Mouse (Mus musculus) monocyte, adult 5-6 weeks (primary cell): ENCODE data around the gene Sdk1. TPM values are rescaled to one million over a fixed set of nuclear protein-coding genes. Genes with fewer than 3 reads are reported as not detected.

ENCODE experiments used
- ATAC-seq: fragments of 153-309, 156-312 bp; replicated peaks from 2 replicates; pipeline ENCODE4 v1.8.0; 2017; ENCODE audit warnings: mild to moderate bottlenecking; ENCODE audit not compliant: low TSS enrichment, insufficient number of reproducible peaks, severe bottlenecking, poor library complexity, low FRiP score
- total RNA-seq: library from RNA; stranded (forward); fragments of 200-1000, 200-491, 200-594 nt; gene quantifications from 3 replicates; pipeline ENCODE4 v1.2.3, GENCODE M21; 2017

The Sdk1 gene
- total RNA-seq, 1 experiment from 2014 or later = not detected

DNA sequence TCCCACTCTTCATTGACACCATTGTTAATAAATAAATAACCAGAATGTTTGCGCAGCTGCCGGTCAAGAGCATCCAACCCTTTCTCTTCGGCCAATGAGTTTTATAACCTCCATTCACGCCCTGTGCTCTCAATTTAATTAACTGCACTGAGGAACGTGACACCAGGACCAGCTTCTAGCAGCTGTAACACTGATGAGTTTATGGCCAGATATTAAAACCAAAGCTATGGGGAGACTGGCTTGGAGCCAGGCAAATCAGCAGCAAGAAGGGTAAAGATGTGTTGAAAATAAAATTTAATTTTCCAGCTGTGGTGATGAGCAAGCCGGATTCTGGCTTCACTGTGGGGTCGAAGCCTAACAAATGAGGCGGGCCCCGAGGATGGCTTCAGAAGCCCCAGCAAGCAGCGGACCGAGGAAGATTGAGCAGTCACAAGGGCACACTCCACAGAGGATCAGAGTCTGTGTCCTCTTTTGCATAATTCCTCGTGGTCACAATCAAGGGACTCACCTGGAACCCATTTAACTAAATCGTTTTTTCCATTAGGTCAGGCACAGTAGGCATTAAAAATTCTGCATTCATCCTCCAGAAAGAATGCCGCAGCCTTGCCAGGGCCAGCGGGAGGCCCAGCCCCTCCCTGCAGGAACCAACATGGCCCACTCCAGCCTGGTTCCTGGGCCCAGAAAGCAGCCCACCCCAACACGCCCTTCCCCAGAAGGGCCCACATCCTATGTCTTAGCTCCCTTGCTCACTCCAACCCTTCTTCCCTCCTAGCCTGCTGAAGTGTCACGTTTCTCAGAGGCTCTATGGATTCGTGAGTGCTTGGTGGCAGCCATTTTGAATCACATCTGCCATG lies 987.9 kb downstream of the Sdk1 start:
- no peak for ATAC-seq

DNA sequence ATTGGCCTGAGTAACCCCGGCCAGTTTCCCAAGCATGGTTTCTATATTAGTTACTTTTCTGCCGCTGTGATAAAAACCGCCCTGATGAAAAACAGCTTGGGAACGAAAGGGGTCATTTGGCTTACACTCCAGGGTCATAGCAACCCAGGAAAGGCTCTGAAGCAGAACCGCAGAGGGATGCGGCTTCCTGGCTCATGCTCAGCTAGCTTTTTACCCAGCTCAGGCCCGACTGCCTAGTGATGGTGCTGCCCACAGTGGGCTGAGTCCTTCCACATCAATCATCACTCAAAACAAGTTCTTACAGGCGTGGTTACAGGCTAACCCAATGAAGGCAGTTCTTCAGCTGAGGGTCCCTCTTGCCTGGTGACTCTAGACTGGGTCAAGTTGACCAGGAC lies 988.5 kb downstream of the Sdk1 start:
- no peak for ATAC-seq

DNA sequence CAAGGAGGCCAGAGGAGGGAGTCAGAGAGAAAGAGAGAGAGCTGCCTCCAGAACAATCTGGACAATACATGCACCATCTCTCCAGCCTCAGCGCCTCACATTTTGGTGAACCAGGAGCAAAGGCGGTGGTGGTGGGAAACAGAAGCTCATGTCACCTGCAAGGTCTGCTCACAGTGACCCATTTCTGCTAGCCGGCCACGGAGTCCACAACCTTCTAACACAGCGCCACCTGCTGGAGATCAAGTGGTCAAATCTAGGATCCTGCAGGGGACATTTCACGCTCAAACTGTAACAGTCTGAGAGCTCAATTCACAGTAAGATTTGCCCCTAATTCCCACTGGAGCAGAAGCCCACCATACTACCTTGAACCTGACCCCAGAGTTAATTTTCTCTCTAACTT lies 999.0 kb downstream of the Sdk1 start:
- ATAC-seq = no peak

DNA sequence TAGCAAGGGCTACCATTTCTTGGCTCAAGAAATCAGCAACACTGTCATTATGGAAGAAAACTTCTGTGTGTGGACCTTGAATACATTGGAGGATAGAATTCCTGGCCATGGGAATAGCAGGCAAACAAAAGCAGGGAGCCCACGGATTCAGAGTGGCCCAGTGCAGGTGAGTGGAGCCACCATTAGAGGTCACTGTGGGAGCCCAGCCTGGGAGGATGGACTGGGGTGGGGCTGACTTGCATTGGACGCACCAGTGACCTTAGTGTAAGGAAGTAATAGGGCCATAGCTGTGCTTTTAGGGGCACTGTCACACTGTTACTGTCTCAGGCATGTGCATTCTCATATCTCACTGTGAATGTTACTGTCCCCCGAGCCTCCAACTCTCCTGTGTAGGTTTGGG lies 1001.3 kb downstream of the Sdk1 start:
- ATAC-seq = no peak

DNA sequence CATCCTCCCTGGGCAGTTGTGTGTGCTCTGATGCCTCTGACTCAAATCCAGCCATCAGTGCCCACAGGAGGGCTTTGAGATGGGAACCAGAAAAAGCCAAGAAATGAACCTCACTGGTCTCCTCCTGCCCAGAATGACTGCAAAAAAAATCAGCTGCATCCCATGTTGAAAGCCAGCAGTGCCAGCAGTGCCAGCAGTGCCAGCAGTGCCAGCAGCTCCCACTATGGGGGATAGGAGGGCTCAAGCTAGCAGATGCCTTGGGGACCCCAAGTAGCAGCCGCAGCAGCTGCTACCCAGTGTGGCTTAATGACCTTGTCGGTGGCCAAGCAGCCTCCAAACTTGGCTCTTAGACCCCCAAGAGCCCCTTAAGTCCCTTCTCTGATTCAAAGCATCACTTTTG lies 1001.8 kb downstream of the Sdk1 start:
- no peak for ATAC-seq

DNA sequence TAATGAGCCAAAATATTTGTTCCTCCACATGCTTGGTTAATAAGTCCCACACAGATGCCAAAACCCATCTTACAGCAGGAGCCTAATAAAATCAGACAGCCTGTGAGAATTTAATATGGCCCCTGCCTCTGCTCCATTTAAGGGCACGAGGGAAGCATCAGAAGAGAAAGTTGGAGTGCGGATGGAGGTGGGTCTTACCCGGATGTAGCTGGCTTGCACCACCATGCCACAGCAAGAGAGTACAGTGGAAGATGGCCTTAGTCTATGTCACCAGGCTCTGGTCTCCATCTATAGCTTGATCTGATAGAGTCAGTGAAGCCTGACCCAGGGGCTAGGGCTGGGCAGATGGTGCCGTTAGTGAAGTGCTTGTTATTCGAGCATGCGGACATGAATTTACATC lies 1014.9 kb downstream of the Sdk1 start:
- no peak for ATAC-seq

DNA sequence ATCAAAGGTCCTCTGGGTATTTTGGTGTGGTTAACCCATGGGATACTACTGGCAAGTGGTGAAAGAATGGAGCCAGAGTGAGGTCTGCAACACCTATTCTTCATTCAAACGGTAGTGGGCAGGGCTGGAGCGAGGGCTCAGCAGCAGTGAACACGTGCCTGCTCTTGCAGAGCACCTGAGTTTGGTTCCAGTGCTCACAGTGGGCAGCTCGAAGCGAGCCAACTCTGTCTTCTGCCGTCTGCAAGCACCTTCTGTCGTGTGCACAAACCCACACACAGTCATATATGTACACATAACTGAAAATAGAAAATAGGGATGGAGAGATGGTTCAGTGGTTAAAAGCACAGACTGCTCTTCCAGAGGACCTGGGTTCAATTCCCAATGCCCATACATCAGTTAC lies 1017.4 kb downstream of the Sdk1 start:
- ATAC-seq = no peak

DNA sequence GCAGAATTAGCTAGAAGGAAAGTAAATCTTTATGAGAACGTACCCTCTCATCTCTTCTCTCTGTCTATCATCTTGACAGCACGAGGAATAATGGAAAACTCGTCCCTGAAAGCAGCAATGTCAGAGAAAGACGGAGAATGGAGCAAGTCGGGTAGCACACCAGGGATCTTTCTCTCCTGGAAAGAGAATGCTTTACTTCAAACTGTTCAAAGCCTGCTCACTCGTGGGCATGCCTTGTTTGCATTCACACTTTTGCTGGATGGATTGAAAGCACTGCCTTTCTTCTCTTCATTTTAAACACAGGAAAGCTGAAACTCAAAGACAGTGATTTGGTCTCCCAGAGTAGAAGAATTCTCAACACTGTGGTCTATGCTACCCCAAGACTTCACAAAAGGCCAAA lies 1020.8 kb downstream of the Sdk1 start:
- no peak for ATAC-seq

Other genes starting within 250 kb of the Sdk1 start
- gene Card11, start 240.9 kb upstream of the Sdk1 start, total RNA-seq = 11.4 to 48.3 TPM (median 21.1 TPM) in 3 replicates